Mouse (Mus musculus) granulocyte monocyte progenitor cell, adult 5-6 weeks (primary cell): ENCODE results near the gene Olfr1061. TPM values are rescaled to one million over a fixed set of nuclear protein-coding genes. Genes with fewer than 3 reads are reported as not detected.
"Not testable (repeated sequence)": the region's sequence is repeated elsewhere in the genome, so short reads cannot be mapped to it uniquely, and the experiment has no call there.

Experiments used
- ATAC-seq: replicated peaks from 2 replicates; pipeline ENCODE4 v1.8.0; 2016; ENCODE audit warnings: mild to moderate bottlenecking, moderate TSS enrichment, inconsistent platforms; ENCODE audit not compliant: poor library complexity, severe bottlenecking
- total RNA-seq, 2 experiments: library from RNA; stranded (forward) in 1 of 2; stranded (reverse) in 1 of 2; fragments of 200-712, 200-1000 nt in 1 of 2; fragments of >200 nt in 1 of 2; fragmentation: Nextera tagmentation in 1 of 2; gene quantifications; 2 replicates each; pipeline ENCODE4 v1.2.3; 2014 to 2017

The Olfr1061 gene
- total RNA-seq (2014; fragmentation: Nextera tagmentation): not detected in 2 replicates
- not detected in 2 replicates for total RNA-seq (2017)

- ATAC-seq: no peak
Observed at GRCm38 (mm10) chr2:86413950-86414349, at the start of gene Olfr1061. TSS of gene Olfr1061 (minus strand) at chr2:86414050.

GRCm38 (mm10) chr2:86460434-86460833 lies 46.6 kb upstream of the Olfr1061 start:
- no peak for ATAC-seq

GRCm38 (mm10) chr2:86456169-86456568 lies 42.3 kb upstream of the Olfr1061 start, which contains the start of gene Olfr1066:
TSS of gene Olfr1066 (minus strand) at chr2:86456269.
- ATAC-seq: no peak

GRCm38 (mm10) chr2:86450491-86450890 lies 36.6 kb upstream of the Olfr1061 start, which contains the start of gene Olfr1065:
TSS of gene Olfr1065 (minus strand) at chr2:86450591.
- ATAC-seq: not testable (repeated sequence)

- not testable (repeated sequence) for ATAC-seq
Observed at GRCm38 (mm10) chr2:86442101-86442500, 28.3 kb upstream of the Olfr1061 start.

GRCm38 (mm10) chr2:86428511-86428910 lies 14.7 kb upstream of the Olfr1061 start:
- ATAC-seq: not testable (repeated sequence)

GRCm38 (mm10) chr2:86426649-86427048 lies 12.8 kb upstream of the Olfr1061 start, which contains the start of gene Olfr1062:
TSS of gene Olfr1062 (minus strand) at chr2:86426749.
- not testable (repeated sequence) for ATAC-seq

GRCm38 (mm10) chr2:86395114-86395513 lies 18.7 kb downstream of the Olfr1061 start:
- ATAC-seq: no peak

GRCm38 (mm10) chr2:86388461-86388860 lies 25.4 kb downstream of the Olfr1061 start, which contains the start of gene Olfr1058:
TSS of gene Olfr1058 (minus strand) at chr2:86388561.
- not testable (repeated sequence) for ATAC-seq

- no peak for ATAC-seq
Observed at GRCm38 (mm10) chr2:86378293-86378692, 35.6 kb downstream of the Olfr1061 start, which contains the start of gene Olfr1057. TSS of gene Olfr1057 (minus strand) at chr2:86378393.

- ATAC-seq: not testable (repeated sequence)
Observed at GRCm38 (mm10) chr2:86366342-86366741, 47.5 kb downstream of the Olfr1061 start.

Other genes starting within 250 kb of the Olfr1061 start
- gene Olfr1043, start 246.5 kb downstream of the Olfr1061 start, total RNA-seq (2014; fragmentation: Nextera tagmentation): not detected in 2 replicates
- not detected in 2 replicates for gene Olfr1043, start 246.5 kb downstream of the Olfr1061 start, total RNA-seq (2017)
- not detected in 2 replicates for gene Olfr1044, start 236.2 kb downstream of the Olfr1061 start, total RNA-seq (2014; fragmentation: Nextera tagmentation)
- gene Olfr1044, start 236.2 kb downstream of the Olfr1061 start, total RNA-seq (2017): not detected in 2 replicates
- gene Olfr52, start 228.4 kb downstream of the Olfr1061 start, total RNA-seq (2014; fragmentation: Nextera tagmentation): not detected in 2 replicates
- not detected in 2 replicates for gene Olfr52, start 228.4 kb downstream of the Olfr1061 start, total RNA-seq (2017)
- gene Olfr1045, start 211.0 kb downstream of the Olfr1061 start, total RNA-seq (2014; fragmentation: Nextera tagmentation): not detected in 2 replicates
- not detected in 2 replicates for gene Olfr1045, start 211.0 kb downstream of the Olfr1061 start, total RNA-seq (2017)
- gene Olfr1046, start 194.7 kb downstream of the Olfr1061 start, total RNA-seq (2014; fragmentation: Nextera tagmentation): not detected in 2 replicates
- not detected in 2 replicates for gene Olfr1046, start 194.7 kb downstream of the Olfr1061 start, total RNA-seq (2017)
- not detected in 2 replicates for gene Olfr1047, start 182.6 kb downstream of the Olfr1061 start, total RNA-seq (2014; fragmentation: Nextera tagmentation)
- gene Olfr1047, start 182.6 kb downstream of the Olfr1061 start, total RNA-seq (2017): not detected in 2 replicates
- not detected in 2 replicates for gene Olfr1048, start 173.8 kb downstream of the Olfr1061 start, total RNA-seq (2014; fragmentation: Nextera tagmentation)
- not detected in 2 replicates for gene Olfr1048, start 173.8 kb downstream of the Olfr1061 start, total RNA-seq (2017)
- gene Olfr1049, start 155.7 kb downstream of the Olfr1061 start, total RNA-seq (2014; fragmentation: Nextera tagmentation): not detected in 2 replicates
- not detected in 2 replicates for gene Olfr1049, start 155.7 kb downstream of the Olfr1061 start, total RNA-seq (2017)
- gene Olfr1051, start 135.0 kb downstream of the Olfr1061 start, total RNA-seq (2014; fragmentation: Nextera tagmentation): not detected in 2 replicates
- gene Olfr1051, start 135.0 kb downstream of the Olfr1061 start, total RNA-seq (2017): not detected in 2 replicates
- gene Olfr1052, start 121.6 kb downstream of the Olfr1061 start, total RNA-seq (2014; fragmentation: Nextera tagmentation): not detected in 2 replicates
- not detected in 2 replicates for gene Olfr1052, start 121.6 kb downstream of the Olfr1061 start, total RNA-seq (2017)
- gene Olfr1053, start 98.8 kb downstream of the Olfr1061 start, total RNA-seq (2014; fragmentation: Nextera tagmentation): not detected in 2 replicates
- not detected in 2 replicates for gene Olfr1053, start 98.8 kb downstream of the Olfr1061 start, total RNA-seq (2017)
- gene Olfr1054, start 78.6 kb downstream of the Olfr1061 start, total RNA-seq (2014; fragmentation: Nextera tagmentation): not detected in 2 replicates
- not detected in 2 replicates for gene Olfr1054, start 78.6 kb downstream of the Olfr1061 start, total RNA-seq (2017)
- not detected in 2 replicates for gene Olfr1055, start 63.8 kb downstream of the Olfr1061 start, total RNA-seq (2014; fragmentation: Nextera tagmentation)
- gene Olfr1055, start 63.8 kb downstream of the Olfr1061 start, total RNA-seq (2017): not detected in 2 replicates
- not detected in 2 replicates for gene Olfr1056, start 51.6 kb downstream of the Olfr1061 start, total RNA-seq (2014; fragmentation: Nextera tagmentation)
- not detected in 2 replicates for gene Olfr1056, start 51.6 kb downstream of the Olfr1061 start, total RNA-seq (2017)
- not detected in 2 replicates for gene Olfr1057, start 35.7 kb downstream of the Olfr1061 start, total RNA-seq (2014; fragmentation: Nextera tagmentation)
- not detected in 2 replicates for gene Olfr1057, start 35.7 kb downstream of the Olfr1061 start, total RNA-seq (2017)
- not detected in 2 replicates for gene Olfr1058, start 25.5 kb downstream of the Olfr1061 start, total RNA-seq (2014; fragmentation: Nextera tagmentation)
- not detected in 2 replicates for gene Olfr1058, start 25.5 kb downstream of the Olfr1061 start, total RNA-seq (2017)
- not detected in 2 replicates for gene Olfr1062, start 12.7 kb upstream of the Olfr1061 start, total RNA-seq (2014; fragmentation: Nextera tagmentation)
- gene Olfr1062, start 12.7 kb upstream of the Olfr1061 start, total RNA-seq (2017): not detected in 2 replicates
- not detected in 2 replicates for gene Olfr1065, start 36.5 kb upstream of the Olfr1061 start, total RNA-seq (2014; fragmentation: Nextera tagmentation)
- not detected in 2 replicates for gene Olfr1065, start 36.5 kb upstream of the Olfr1061 start, total RNA-seq (2017)
- not detected in 2 replicates for gene Olfr1066, start 42.2 kb upstream of the Olfr1061 start, total RNA-seq (2014; fragmentation: Nextera tagmentation)
- gene Olfr1066, start 42.2 kb upstream of the Olfr1061 start, total RNA-seq (2017): not detected in 2 replicates
- not detected in 2 replicates for gene Olfr228, start 73.3 kb upstream of the Olfr1061 start, total RNA-seq (2014; fragmentation: Nextera tagmentation)
- not detected in 2 replicates for gene Olfr228, start 73.3 kb upstream of the Olfr1061 start, total RNA-seq (2017)
- not detected in 2 replicates for gene Olfr1076, start 94.4 kb upstream of the Olfr1061 start, total RNA-seq (2014; fragmentation: Nextera tagmentation)
- gene Olfr1076, start 94.4 kb upstream of the Olfr1061 start, total RNA-seq (2017): not detected in 2 replicates
- gene Olfr1079, start 128.4 kb upstream of the Olfr1061 start, total RNA-seq (2014; fragmentation: Nextera tagmentation): not detected in 2 replicates
- not detected in 2 replicates for gene Olfr1079, start 128.4 kb upstream of the Olfr1061 start, total RNA-seq (2017)
- not detected in 2 replicates for gene Olfr1080, start 144.2 kb upstream of the Olfr1061 start, total RNA-seq (2014; fragmentation: Nextera tagmentation)
- not detected in 2 replicates for gene Olfr1080, start 144.2 kb upstream of the Olfr1061 start, total RNA-seq (2017)
- gene Olfr1082, start 184.9 kb upstream of the Olfr1061 start, total RNA-seq (2014; fragmentation: Nextera tagmentation): not detected in 2 replicates
- not detected in 2 replicates for gene Olfr1082, start 184.9 kb upstream of the Olfr1061 start, total RNA-seq (2017)
- not detected in 2 replicates for gene Olfr1084, start 225.7 kb upstream of the Olfr1061 start, total RNA-seq (2014; fragmentation: Nextera tagmentation)
- not detected in 2 replicates for gene Olfr1084, start 225.7 kb upstream of the Olfr1061 start, total RNA-seq (2017)
- gene Olfr1085, start 248.0 kb upstream of the Olfr1061 start, total RNA-seq (2014; fragmentation: Nextera tagmentation): not detected in 2 replicates
- not detected in 2 replicates for gene Olfr1085, start 248.0 kb upstream of the Olfr1061 start, total RNA-seq (2017)